In the genomic region with DNA sequence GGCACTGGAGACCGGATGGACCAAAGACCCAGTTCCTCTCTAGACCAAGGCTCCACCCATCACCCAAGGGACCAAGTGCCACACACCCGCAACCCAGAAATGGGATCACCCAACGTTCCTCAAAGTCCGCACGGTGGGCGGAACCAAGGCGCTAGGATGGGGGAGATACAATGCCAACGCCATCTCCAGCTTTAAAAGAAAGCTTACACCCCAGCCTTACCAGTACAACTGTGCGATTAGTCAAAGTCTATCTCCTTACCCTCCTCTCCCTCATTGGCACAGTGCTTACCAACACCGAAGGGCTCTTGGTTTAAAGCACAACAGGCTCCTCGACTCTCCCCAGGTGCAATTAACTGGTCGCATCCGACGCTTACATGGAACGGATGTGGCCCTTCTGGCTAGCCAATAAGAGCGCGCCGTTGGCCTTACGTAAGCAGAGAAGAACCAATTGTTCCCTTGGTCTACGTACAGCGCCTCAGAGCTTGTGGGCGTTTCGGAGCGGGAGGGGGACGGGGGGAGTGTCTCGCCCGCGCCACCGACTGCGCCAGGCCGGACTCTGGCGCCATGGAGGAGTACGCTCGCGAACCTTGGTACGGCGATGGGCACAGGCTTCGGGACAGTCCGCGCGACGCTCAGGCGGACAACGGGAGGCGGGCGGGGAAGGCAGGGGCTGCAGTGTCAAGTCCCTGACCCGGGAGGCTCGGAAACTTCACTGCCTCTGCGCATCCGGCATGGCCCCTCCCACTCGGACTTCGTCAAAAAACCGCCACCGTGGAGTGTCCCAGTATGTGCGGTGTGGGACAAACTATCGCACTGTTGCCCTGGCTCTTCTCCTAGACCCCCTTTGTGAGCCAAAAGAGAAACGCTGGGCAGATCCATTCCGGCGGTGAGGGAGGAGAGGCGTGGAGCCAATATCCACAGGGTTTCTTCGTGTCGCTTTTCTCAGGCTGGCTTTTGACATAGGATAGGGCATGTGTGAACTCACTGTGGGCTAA, we compare ENCODE assay signal across 8 mouse cellular contexts. TPM values are rescaled to one million over a fixed set of nuclear protein-coding genes. Genes with fewer than 3 reads are reported as not detected.
DNase-seq lines count a peak whose midpoint lies in the region; ATAC-seq and TF ChIP-seq lines count a peak whose summit lies in the region.

TSS of gene Pqbp1 (minus strand) at position 390 of the 995 bp plus-strand sequence.
TSS of gene Timm17b (plus strand) at position 478 of the 995 bp plus-strand sequence.

- peaks cover 26% of the 10 kb centered on the region for H3K36me3 ChIP-seq in heart, embryonic 12.5 days
- no peaks in the 10 kb centered on the region for H3K36me3 ChIP-seq in kidney, postnatal 0 days (ENCODE audit: insufficient read depth, low read length)
- H3K36me3 ChIP-seq in liver, embryonic 11.5 days (ENCODE audit: control insufficient read depth, insufficient read depth, low read length) = 0 out of 2 replicates have a peak, but pooled peaks cover under 1% of the 10 kb centered on the region
- H3K36me3 ChIP-seq in stomach, embryonic 14.5 days (ENCODE audit: control insufficient read depth, insufficient read depth, low read length) = no peaks in the 10 kb centered on the region; the same call in 1 of the 2 replicates

- peak within 1 kb of the TSS; percentile 68 for H3K9ac ChIP-seq in heart, embryonic 12.5 days
- peak within 1 kb of the TSS; percentile 58; the same call in 1 of the 2 replicates for H3K9ac ChIP-seq in kidney, postnatal 0 days (ENCODE audit: low read depth, low read length)
- peak within 1 kb of the TSS; percentile 60 for H3K9ac ChIP-seq in liver, embryonic 11.5 days (ENCODE audit: low read depth, low read length)
- H3K9ac ChIP-seq in stomach, embryonic 14.5 days (replicated peaks; ENCODE audit: low read depth, low read length) = peak within 1 kb of the TSS; percentile 53

- no peaks in the 10 kb centered on the region for H3K9me3 ChIP-seq in heart, embryonic 12.5 days (replicated peaks)
- H3K9me3 ChIP-seq in kidney, postnatal 0 days (replicated peaks; ENCODE audit: low read length) = no peaks in the 10 kb centered on the region
- no peaks in the 10 kb centered on the region for H3K9me3 ChIP-seq in liver, embryonic 11.5 days (ENCODE audit: control insufficient read depth, low read length)
- no peaks in the 10 kb centered on the region for H3K9me3 ChIP-seq in stomach, embryonic 14.5 days (ENCODE audit: control insufficient read depth, low read depth, low read length)

- TF ChIP-seq CTCF in kidney, postnatal 0 days (IDR thresholded peaks at IDR 0.05; ENCODE audit: low read depth) = no peak

- H3K4me1 ChIP-seq in heart, embryonic 12.5 days (replicated peaks) = peaks cover 5% of the 10 kb centered on the region; the same call in 1 of the 2 replicates
- H3K4me1 ChIP-seq in kidney, postnatal 0 days (replicated peaks; ENCODE audit: insufficient read depth, low read length) = no peaks in the 10 kb centered on the region
- no peaks in the 10 kb centered on the region for H3K4me1 ChIP-seq in liver, embryonic 11.5 days (replicated peaks; ENCODE audit: control insufficient read depth, insufficient read depth, low read length)
- no peaks in the 10 kb centered on the region for H3K4me1 ChIP-seq in stomach, embryonic 14.5 days (ENCODE audit: control insufficient read depth, insufficient read depth, low read length)

- WGBS in heart, embryonic 12.5 days = 9% methylated on average over 58 of the region's 62 CpGs
- 25% methylated on average over 61 of the region's 62 CpGs for WGBS in kidney, postnatal 0 days
- WGBS in liver, embryonic 11.5 days = 11% methylated on average over 62 of the region's 62 CpGs
- WGBS in stomach, embryonic 14.5 days = 13% methylated on average over 62 of the region's 62 CpGs

- no peaks in the 10 kb centered on the region for H3K27me3 ChIP-seq in heart, embryonic 12.5 days (replicated peaks)
- H3K27me3 ChIP-seq in kidney, postnatal 0 days (ENCODE audit: insufficient read depth, low read length) = no peaks in the 10 kb centered on the region
- H3K27me3 ChIP-seq in liver, embryonic 11.5 days (replicated peaks; ENCODE audit: control insufficient read depth, insufficient read depth, low read length) = no peaks in the 10 kb centered on the region
- H3K27me3 ChIP-seq in stomach, embryonic 14.5 days (ENCODE audit: control insufficient read depth, insufficient read depth, low read length) = no peaks in the 10 kb centered on the region

- peak within 1 kb of the TSS; percentile 75 for H3K4me2 ChIP-seq in heart, embryonic 12.5 days
- H3K4me2 ChIP-seq in kidney, postnatal 0 days (ENCODE audit: low read length) = peak within 1 kb of the TSS; percentile 55
- peak within 1 kb of the TSS; percentile 70 for H3K4me2 ChIP-seq in liver, embryonic 11.5 days
- H3K4me2 ChIP-seq in stomach, embryonic 14.5 days (replicated peaks; ENCODE audit: low read depth, low read length) = peak within 1 kb of the TSS; percentile 45

- ATAC-seq in erythroid progenitor cell, adult 5-6 weeks (replicated peaks; ENCODE audit: low FRiP score, poor library complexity, severe bottlenecking) = peak; percentile 96
- peak; percentile 99 for ATAC-seq in heart, embryonic 12.5 days (ENCODE audit: insufficient number of reproducible peaks, low FRiP score)
- ATAC-seq in kidney, postnatal 0 days (replicated peaks; ENCODE audit: low FRiP score, low read depth) = peak; percentile 97
- ATAC-seq in liver, embryonic 11.5 days (replicated peaks; ENCODE audit: low FRiP score) = peak; percentile 98
- peak; percentile 99 for ATAC-seq in stomach, embryonic 14.5 days (ENCODE audit: insufficient number of reproducible peaks, insufficient read depth, low FRiP score, low read depth)

- peak within 1 kb of the TSS; percentile 86 for H3K27ac ChIP-seq in heart, embryonic 12.5 days (ENCODE audit: poor library complexity, severe bottlenecking)
- peak within 1 kb of the TSS; percentile 82 for H3K27ac ChIP-seq in kidney, postnatal 0 days
- peak within 1 kb of the TSS; percentile 41; the same call in 1 of the 2 replicates for H3K27ac ChIP-seq in liver, embryonic 11.5 days (ENCODE audit: low read depth, low read length)
- H3K27ac ChIP-seq in stomach, embryonic 14.5 days (ENCODE audit: low read length) = peak within 1 kb of the TSS; percentile 71; the same call in 1 of the 2 replicates

- DNase-seq in CD4-positive helper T cell, adult 2 months (ENCODE audit: low read depth, low spot score) = peak; percentile 94
- peak; percentile 89 for DNase-seq in brain, embryonic 18.5 days (ENCODE audit: low read depth, low spot score)
- DNase-seq in kidney, postnatal 0 days (ENCODE audit: low spot score) = peak; percentile 95
- peak; percentile 81 for DNase-seq in liver, embryonic 11.5 days (ENCODE audit: low spot score)
- DNase-seq in naive thymus-derived CD4-positive, alpha-beta T cell, adult 2 months (ENCODE audit: low read depth) = peak; percentile 93

- peak within 1 kb of the TSS; percentile 70 for H3K4me3 ChIP-seq in heart, embryonic 12.5 days
- H3K4me3 ChIP-seq in kidney, postnatal 0 days (replicated peaks; ENCODE audit: low read depth, low read length) = peak within 1 kb of the TSS; percentile 53
- peak within 1 kb of the TSS; percentile 57 for H3K4me3 ChIP-seq in liver, embryonic 11.5 days (ENCODE audit: low read depth, low read length)
- H3K4me3 ChIP-seq in stomach, embryonic 14.5 days (ENCODE audit: low read depth, low read length) = peak within 1 kb of the TSS; percentile 51

RNA-seq across cellular contexts. Expression of gene Pqbp1, which starts in this region (rescaled TPM):
- 23.1 and 24.9 TPM in 2 replicates for total RNA-seq in erythroid progenitor cell, adult 5-6 weeks (2015; ENCODE audit: low replicate concordance)
- total RNA-seq in erythroid progenitor cell, adult 5-6 weeks (2017; ENCODE audit: low replicate concordance) = 33.5 and 85.4 TPM in 2 replicates
- 83.8 and 91.4 TPM in 2 replicates for polyA plus RNA-seq in heart, embryonic 12.5 days (2016; fragmentation: Nextera tagmentation; extraction: Ambion mirVana)
- 99.7 and 108 TPM in 2 replicates for polyA plus RNA-seq in kidney, postnatal 0 days (2015; fragmentation: Nextera tagmentation; extraction: Ambion mirVana)
- polyA plus RNA-seq in liver, embryonic 11.5 days (2014; fragmentation: Nextera tagmentation; extraction: Ambion mirVana) = 91.5 and 95.3 TPM in 2 replicates
- polyA plus RNA-seq in stomach, embryonic 14.5 days (2014; fragmentation: Nextera tagmentation; extraction: Ambion mirVana) = 102 and 104 TPM in 2 replicates

RNA-seq across cellular contexts. Expression of gene Timm17b, which starts in this region (rescaled TPM):
- total RNA-seq in erythroid progenitor cell, adult 5-6 weeks (2015; ENCODE audit: low replicate concordance) = 53.2 and 63.4 TPM in 2 replicates
- 10.7 and 20.7 TPM in 2 replicates for total RNA-seq in erythroid progenitor cell, adult 5-6 weeks (2017; ENCODE audit: low replicate concordance)
- 117 and 130 TPM in 2 replicates for polyA plus RNA-seq in heart, embryonic 12.5 days (2016; fragmentation: Nextera tagmentation; extraction: Ambion mirVana)
- 140 and 145 TPM in 2 replicates for polyA plus RNA-seq in kidney, postnatal 0 days (2015; fragmentation: Nextera tagmentation; extraction: Ambion mirVana)
- 153 and 156 TPM in 2 replicates for polyA plus RNA-seq in liver, embryonic 11.5 days (2014; fragmentation: Nextera tagmentation; extraction: Ambion mirVana)
- 159 and 172 TPM in 2 replicates for polyA plus RNA-seq in stomach, embryonic 14.5 days (2014; fragmentation: Nextera tagmentation; extraction: Ambion mirVana)

Comparison
In these comparisons a context has a peak if more than half of its experiments do, and no peak if none do; other contexts are left out.
1. Peak in every context shown above with its lines: DNase-seq, ATAC-seq, H3K4me3 ChIP-seq and H3K27ac ChIP-seq.